Mouse (Mus musculus) lung, adult 2 months (tissue): ENCODE measurements around the gene Adam19.

Experiments
- CTCF ChIP-seq: fragments of 200-500 bp; IDR thresholded peaks from 2 replicates; pipeline ENCODE4 v1.5.1; 2011; ENCODE audit warnings: mild to moderate bottlenecking, low read length, control low read depth; ENCODE audit not compliant: insufficient read depth
- POLR2A ChIP-seq: fragments of 200-500 bp; IDR thresholded peaks from 2 replicates; pipeline ENCODE4 v1.6.1; 2011; ENCODE audit warnings: low read depth, mild to moderate bottlenecking, control low read depth, low read length, borderline replicate concordance; ENCODE audit errors: extremely low read depth

DNA sequence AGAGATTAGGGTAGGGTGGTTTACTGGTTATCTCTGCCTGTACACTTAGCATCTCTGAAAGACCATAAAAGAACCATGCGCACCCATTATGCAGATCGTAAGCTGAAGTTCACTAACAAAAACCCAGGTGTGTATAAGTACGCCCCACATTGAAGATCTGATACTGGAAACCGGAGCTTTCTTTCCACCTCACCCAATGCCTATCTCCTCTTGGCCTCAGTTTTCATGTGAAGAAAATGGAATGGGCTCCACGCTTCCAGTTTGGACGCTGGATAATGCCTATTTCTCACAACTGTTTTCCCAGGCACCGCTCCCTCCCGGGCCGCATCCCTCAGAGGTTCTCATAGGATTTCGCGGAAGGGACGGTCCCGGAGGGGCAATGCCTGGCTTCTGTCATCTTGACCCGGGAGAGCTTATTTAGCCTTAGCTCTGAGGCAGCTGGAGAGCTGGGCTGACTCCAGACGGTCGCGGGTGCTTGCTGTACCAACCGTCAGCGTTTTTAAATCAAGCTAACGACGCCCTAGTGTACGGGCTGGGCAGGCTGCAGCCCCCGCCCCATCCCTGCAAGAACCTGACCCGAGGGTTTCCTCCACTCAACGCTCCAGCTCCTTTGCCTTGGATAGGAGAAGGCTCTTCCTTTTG is 1.1 kb downstream of the Adam19 start:
- no peak for TF ChIP-seq POLR2A
- no peak for TF ChIP-seq CTCF
